Mouse (Mus musculus) colon, adult 2 months (tissue): ENCODE measurements around the gene Npcd. TPM values are rescaled to one million over a fixed set of nuclear protein-coding genes. Genes with fewer than 3 reads are reported as not detected.

ENCODE experiments used
- polyA plus RNA-seq: library from polyadenylated mRNA; depleted of rRNA; stranded (reverse); fragments of >200 nt; gene quantifications from 2 replicates; pipeline ENCODE4 v1.2.3, GENCODE M21; 2012; rRNA removed

The Npcd gene
- polyA plus RNA-seq = 3.5 TPM in 1 of 2 replicates, not detected in the other

DNA sequence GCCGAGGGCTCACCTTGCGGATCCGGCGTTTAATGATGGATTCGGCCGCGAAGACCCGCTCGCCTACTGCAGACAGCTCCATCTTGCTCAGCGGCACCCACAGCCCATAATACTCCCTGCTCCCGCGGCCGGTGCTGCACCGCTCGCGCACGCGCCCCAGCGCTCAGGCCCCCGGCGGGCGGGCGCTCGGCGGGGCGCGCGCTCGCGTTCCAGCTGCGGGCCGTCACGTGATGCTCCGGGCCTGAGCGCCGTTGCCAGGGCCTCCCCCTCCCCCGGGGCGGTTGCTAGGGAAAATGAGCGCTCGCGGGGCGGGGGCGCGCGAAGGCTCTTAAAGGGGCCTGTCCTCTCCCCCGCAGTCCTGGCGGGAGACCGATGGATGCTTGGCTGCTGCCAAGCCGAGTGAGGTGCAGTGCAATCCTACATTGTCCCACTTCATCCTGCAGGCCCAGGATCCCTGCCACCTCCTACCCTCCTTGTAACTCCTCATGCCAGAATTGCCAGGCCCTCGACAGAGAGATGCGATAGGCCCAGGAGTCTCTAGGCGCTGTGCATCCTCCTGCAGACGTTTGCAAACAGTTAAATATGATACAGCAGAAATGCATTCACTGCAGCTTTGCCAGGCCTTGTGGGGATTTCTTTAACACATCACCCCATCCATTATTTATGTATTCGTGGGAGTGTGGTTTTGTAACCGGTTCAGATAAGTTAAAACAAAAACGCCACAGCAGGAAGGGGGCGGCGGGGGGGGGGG lies at the start of gene Npcd, which contains the start of gene Cbx6:
Gene Npcd (minus strand): TSS at position 108 of the 751 bp plus-strand sequence.
Gene Cbx6 (minus strand): TSS at position 559 of the 751 bp plus-strand sequence.

DNA sequence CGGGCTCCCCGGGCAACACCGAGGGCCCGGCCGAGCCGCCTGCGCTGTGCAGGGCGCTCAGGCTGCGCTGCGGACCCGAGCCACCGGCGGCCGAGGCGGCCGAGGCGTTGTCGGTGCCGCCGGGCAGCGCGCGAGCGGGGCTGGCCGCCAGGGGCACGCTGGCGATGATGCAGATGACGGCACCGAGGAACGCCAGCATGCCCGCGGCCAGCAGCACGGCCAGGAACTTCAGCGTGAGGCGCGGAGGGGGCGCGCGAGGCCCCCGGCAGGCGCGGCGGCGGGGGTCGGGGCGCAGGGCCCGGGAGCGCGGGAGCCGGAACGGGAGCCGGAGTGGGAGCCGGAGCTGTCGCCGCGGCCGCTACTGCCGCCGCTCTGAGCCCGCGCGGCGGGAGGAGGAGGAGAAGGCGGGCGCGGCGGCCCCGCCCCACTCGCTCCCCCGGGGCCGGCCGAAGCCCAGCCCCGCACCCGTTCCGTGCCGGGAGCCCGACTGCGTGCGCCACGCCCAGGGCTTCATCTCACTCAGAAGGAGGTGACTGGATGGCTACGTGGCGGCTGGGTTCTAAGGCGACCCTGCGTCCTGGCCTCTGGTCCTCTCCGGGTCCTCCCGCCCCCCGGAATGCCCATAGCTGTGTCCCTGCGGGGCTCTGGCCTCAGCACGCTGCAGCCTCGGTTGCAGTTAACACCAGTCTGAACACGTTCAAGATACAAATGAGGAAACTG lies 29.5 kb downstream of the Npcd start, which contains the start of gene Nptxr:
Gene Nptxr (minus strand): TSS at position 415 of the 720 bp plus-strand sequence.

DNA sequence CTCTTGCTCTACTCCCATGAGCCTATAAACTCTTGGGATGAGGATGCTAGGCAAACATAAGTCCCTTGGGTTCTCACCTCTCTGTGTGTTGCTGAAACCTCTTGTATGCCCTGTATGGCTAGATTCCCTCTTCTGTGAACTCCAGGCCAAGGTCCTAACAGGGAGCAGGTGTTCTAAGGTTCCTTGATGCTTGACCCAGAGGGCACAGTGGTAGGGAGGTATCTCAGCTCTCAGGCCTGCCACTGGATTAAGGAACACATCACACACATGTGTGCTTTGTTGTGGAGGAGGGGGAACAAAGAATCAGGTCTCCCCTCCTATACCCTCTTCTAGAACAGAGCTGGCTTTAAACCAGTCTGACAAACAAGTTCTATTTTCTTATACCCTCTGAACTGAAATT lies 56.3 kb downstream of the Npcd start, which contains the start of gene Dnal4:
Gene Dnal4 (minus strand): TSS at position 101 of the 400 bp plus-strand sequence.

DNA sequence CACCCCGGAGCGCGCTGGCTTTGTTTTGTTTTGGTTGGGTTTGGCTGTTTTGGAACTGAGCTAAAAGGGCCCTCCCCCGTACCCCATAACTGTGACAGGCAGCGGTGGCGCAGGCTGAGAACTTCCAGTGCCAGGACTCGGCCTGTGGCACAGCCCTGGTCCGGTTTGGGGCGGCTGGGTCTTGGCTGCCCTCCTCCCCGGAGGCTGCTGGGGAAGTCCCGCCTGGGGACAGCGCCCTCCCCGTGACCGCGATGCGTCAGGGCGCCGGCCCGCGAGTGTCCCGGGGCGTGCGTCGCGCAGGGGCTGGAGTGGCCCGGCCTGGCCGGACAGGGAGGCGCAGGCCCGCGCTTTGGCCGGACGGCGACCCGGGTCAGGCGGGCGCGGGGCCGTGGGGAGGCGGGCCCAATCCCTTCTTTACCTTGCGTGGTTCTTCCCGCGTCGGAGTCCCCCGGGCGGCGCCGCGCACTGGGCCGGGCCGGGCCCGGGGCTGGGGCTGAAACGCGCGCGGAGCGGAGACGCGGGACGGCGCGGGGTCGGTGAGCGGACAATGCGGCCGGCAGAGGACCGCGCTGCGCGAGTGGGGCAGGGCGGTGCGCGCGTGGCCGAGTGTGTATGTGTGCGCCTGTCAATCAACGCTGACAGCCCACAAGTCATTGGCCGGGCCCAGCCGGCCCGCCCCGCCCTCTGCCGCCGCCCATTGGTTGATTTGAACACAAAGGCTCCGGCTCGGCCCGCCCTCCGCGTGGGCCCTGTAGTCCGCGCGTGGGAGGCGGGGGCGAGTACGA lies 91.9 kb downstream of the Npcd start, which contains the start of gene Sun2:
Gene Sun2 (minus strand): TSS at position 616 of the 785 bp plus-strand sequence.

Other genes starting within 250 kb of the Npcd start
- 0.05 TPM in 1 of 2 replicates, not detected in the other for gene Dmc1, start 229.1 kb downstream of the Npcd start, polyA plus RNA-seq
- 0.43 and 0.61 TPM in 2 replicates for gene Fam227a, start 175.3 kb downstream of the Npcd start, polyA plus RNA-seq
- 8.7 and 9.6 TPM in 2 replicates for gene Cby1, start 175.0 kb downstream of the Npcd start, polyA plus RNA-seq
- gene Tomm22, start 163.4 kb downstream of the Npcd start, polyA plus RNA-seq = 26.9 and 31.4 TPM in 2 replicates
- gene Josd1, start 146.3 kb downstream of the Npcd start, polyA plus RNA-seq = 24.1 and 32.1 TPM in 2 replicates
- gene Gtpbp1, start 143.4 kb downstream of the Npcd start, polyA plus RNA-seq = 35.0 and 38.2 TPM in 2 replicates
- gene Sun2, start 91.7 kb downstream of the Npcd start, polyA plus RNA-seq = 63.5 and 69.7 TPM in 2 replicates
- 30.5 and 47.3 TPM in 2 replicates for gene Dnal4, start 56.4 kb downstream of the Npcd start, polyA plus RNA-seq
- gene Nptxr, start 29.5 kb downstream of the Npcd start, polyA plus RNA-seq = 2.3 and 2.6 TPM in 2 replicates
- 36.0 and 41.6 TPM in 2 replicates for gene Cbx6, start 451 bp upstream of the Npcd start, polyA plus RNA-seq
- 17.2 and 22.7 TPM in 2 replicates for gene Apobec3, start 57.4 kb upstream of the Npcd start, polyA plus RNA-seq
- 27.0 and 44.0 TPM in 2 replicates for gene Cbx7, start 136.9 kb upstream of the Npcd start, polyA plus RNA-seq
- gene Pdgfb, start 180.7 kb upstream of the Npcd start, polyA plus RNA-seq = 12.8 and 18.8 TPM in 2 replicates